Mouse (Mus musculus) telencephalon, adult 2 months (tissue): ENCODE results near the gene Olfr644.

Experiments
- DNase-seq: peaks from one replicate; pipeline ENCODE4 v3.0.0-alpha.2; 2011; ENCODE audit warnings: low read depth, low spot score

Olfr644 gene

DNA sequence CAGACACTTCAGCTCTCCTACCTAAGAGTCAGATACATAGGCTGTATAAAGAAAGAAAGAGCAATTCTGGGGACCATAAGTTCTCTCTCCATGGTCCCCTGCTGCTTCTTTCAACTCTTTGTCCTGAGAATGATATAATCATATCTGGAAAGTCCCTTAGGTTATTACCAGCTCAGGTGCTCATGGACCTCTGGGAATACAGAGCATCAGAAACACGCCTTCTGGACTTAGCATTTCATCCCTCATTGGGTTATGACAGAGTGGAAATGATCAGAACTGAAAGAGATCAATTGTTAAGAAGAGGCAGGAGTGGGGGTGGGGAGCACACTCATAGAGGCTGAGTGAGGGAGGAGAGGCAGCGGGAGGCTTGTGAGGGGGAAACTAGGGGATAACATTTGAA is at the start of gene Olfr644:
Gene Olfr644 (minus strand): TSS at position 101 of the 400 bp plus-strand sequence.
- DNase-seq, result no peak

- no peak for DNase-seq
These were observed 33.0 kb upstream of the Olfr644 start, which contains the start of gene Olfr646 for GRCm38 (mm10) chr7:104104757-104104972. Gene Olfr646 (plus strand): TSS chr7:104104873.

DNA sequence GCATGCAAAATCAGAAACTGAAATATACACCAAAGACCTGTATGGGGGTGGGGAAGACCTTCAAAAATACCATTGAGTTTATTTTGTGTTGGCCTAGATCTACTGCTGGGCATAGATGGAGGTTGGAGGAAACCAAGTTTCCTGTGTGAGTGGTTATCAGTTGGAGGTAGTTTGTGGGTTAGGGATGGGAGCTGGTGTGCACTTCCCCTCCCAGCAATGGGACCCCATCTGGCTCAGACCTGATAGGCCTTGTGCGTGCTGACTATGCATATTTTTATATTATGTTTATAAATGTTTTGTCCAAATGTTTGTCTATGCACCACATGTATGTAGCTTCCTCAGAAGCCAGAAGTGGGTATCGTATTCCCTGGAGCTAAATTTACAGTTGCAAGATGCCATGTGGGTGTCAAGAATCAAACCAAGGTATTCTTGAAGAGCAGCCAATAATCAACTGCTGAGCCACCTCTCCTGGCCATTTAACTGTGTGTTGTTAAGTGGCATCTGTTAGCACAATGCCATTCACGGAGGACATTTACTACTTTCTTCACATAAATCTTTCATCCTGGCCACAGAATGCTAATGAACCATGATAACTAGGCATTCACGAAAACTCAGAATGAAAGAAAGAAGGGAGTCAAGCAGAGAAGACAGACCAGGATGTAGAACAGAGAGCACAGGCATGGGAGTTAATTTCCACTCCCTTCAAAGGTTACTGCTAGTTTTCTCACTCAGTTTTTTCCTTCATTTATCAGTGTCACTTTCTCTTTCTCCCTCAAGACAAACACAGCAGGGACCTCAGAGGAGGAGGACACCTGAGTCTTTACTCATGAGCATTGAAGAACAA is 32.5 kb upstream of the Olfr644 start:
- DNase-seq, result no peak

DNA sequence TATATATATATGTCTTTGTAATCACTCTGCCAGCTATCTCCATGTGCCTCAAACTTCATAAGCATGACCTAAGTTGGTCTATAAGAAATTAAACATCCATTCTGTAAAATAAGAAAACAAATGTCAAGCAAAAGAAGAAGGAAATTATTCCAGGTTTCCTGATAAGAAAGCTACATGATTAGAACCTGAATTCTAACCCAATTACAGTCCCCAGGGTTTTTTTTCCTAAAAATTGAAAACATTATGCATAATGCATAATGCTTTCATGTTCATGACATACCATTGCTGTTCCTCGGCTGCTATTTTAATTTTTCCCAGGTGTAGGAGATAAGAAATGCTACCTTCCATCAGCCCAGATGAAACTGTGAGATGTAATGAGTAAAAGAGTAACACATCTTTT is 13.7 kb upstream of the Olfr644 start, which contains the start of gene Olfr645:
Gene Olfr645 (minus strand): TSS at position 101 of the 400 bp plus-strand sequence.
- DNase-seq, result no peak

GRCm38 (mm10) chr7:104061345-104061744 is 10.3 kb downstream of the Olfr644 start, which contains the start of gene 4930516K23Rik:
Gene 4930516K23Rik (minus strand): TSS chr7:104061445.
- no peak for DNase-seq

- no peak for DNase-seq
These were observed 12.5 kb downstream of the Olfr644 start for GRCm38 (mm10) chr7:104059215-104059614.

DNA sequence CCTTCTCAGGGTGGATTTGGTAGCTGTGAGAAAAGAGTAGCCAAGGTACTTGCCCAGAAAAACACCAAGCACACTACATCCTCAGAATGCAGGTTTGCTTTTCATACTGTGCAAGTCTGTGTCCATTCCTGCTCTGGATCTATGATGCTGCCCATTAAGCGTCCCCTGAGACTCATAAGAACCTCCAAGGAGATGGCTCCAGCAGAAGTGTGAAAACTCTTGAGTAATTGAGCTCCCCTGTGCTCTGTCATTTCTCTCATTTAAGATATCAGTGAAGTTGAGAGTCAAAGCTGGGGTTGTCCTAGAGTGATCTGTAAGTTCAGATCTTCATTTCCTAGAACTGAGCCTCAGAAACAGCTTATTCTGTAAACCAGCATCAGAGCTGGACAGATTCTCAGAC is 19.1 kb downstream of the Olfr644 start, which contains the start of gene Olfr642:
Gene Olfr642 (minus strand): TSS at position 101 of the 400 bp plus-strand sequence.
- no peak for DNase-seq

GRCm38 (mm10) chr7:104050745-104051144 is 20.9 kb downstream of the Olfr644 start:
- no peak for DNase-seq

GRCm38 (mm10) chr7:104035145-104035544 is 36.5 kb downstream of the Olfr644 start, which contains the start of gene Olfr641:
Gene Olfr641 (plus strand): TSS chr7:104035445.
- DNase-seq, result no peak

- no peak for DNase-seq
These were observed 44.7 kb downstream of the Olfr644 start for GRCm38 (mm10) chr7:104026978-104027377.

GRCm38 (mm10) chr7:104025473-104025872 is 46.2 kb downstream of the Olfr644 start, which contains the start of gene Olfr640:
Gene Olfr640 (minus strand): TSS chr7:104025573.
- DNase-seq, result no peak

GRCm38 (mm10) chr7:104021651-104022050 is 50.0 kb downstream of the Olfr644 start:
- DNase-seq, result no peak

GRCm38 (mm10) chr7:104018953-104019352 is 52.7 kb downstream of the Olfr644 start:
- no peak for DNase-seq

DNA sequence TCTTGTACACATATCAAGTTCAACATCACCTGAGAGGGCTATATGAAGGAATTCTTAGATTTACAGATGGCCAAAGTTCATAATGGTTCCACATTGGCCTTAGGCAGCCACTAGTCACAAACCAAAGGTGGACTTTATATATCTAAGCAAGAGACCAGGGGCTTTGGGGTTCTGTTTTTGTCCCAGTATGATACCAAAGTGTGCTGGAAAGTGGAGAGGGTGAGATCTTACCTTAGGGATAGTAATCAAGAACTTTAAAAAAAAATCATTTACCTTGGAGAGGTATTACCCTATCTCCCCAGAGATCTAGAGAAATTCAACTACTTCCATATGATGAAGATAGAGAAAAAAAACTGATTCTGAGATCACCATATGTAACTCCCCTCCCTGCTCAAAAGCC is 54.5 kb downstream of the Olfr644 start, which contains the start of gene Olfr639:
Gene Olfr639 (minus strand): TSS at position 101 of the 400 bp plus-strand sequence.
- DNase-seq, result no peak
